Mouse (Mus musculus): ENCODE results near the gene Muc16.

DNA sequence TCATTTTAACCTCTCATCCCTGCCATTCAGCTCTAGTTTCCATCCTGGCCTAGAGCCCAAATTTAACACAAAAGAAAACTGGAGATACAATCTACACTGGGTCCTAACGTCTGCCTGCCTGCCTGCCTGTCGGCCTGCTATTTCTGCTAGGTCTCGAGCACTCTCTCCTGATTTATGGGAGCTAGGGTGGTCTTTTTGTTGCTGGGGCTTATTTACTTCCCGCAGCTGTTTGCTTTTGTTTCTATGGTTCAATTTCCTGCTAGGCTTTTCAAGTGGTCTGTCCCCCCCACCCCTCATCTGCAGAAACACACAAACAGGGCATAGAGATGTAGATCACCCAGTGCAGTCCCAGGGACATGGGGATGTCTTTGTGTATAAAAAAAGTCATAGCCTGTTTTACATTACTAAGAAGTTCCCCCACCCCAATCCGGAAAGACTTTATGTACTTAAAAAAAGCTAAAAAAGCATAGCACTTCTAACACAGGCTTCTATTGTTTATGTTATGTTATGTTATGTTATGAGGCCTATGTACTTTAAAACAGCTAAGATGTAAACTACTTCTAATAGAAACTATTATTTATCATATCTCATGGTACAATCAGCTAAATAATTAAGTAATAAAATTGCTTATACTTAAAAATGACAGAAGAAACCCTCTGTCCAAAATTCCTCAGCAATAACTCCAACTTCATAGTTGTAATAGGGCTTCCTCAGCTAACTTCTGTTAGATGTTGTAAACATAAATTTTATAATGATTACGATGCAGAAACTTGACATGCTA, 47.8 kb upstream of the Muc16 start:
- TF ChIP-seq CTCF (IDR thresholded peaks at IDR 0.05; ENCODE audit: borderline replicate concordance, control insufficient read depth, extremely low read depth, insufficient read depth, low read length, poor library complexity): no peak
- TF ChIP-seq POLR2A (IDR thresholded peaks at IDR 0.05; ENCODE audit: control insufficient read depth, extremely low read depth, insufficient read depth, low read length, poor library complexity): no peak
